Mouse (Mus musculus): ENCODE data around the gene Wdfy2. TPM values are rescaled to one million over a fixed set of nuclear protein-coding genes. Genes with fewer than 3 reads are reported as not detected.

The Wdfy2 gene
- polyA plus RNA-seq, 1 experiment from 2014 or later: 8.4 TPM

DNA sequence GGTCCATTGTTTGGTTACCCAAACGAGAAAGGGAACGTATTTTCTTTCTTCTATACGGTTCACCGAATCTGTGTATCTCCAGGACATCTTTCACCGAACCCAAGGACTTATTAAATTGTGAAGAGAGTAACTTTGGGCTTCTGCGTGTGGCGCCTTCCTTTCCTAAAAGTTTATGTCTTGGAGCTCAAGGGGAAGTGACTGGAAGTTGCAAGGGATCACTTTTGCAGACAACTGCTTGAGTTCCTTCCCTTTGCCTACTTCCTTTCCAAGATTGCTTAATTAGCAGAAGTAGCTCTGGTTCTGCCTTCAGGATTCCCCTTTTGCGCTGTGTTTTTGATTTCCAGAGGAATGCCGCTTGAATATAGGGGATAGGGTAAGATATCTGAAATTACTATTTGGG lies 858 bp downstream of the Wdfy2 start:
- no peak for ATAC-seq
- H3K9me3 ChIP-seq (replicated peaks; ENCODE audit: control insufficient read depth, low read length, poor library complexity, severe bottlenecking): no peaks in the 10 kb centered on the region
- no peaks in the 10 kb centered on the region for H3K27me3 ChIP-seq (ENCODE audit: control insufficient read depth, insufficient read depth, low read depth, low read length)
- no peak overlapping the region; the same call in 1 of the 2 replicates for H3K27ac ChIP-seq (ENCODE audit: low read length)
- peak overlapping the region; percentile 65 for H3K4me2 ChIP-seq (ENCODE audit: low read length)
- peak overlapping the region; percentile 65 for H3K4me3 ChIP-seq (ENCODE audit: low read depth, low read length)
- peak overlapping the region; percentile 78 for H3K9ac ChIP-seq (ENCODE audit: low read depth, low read length)
- 12% methylated on average over 9 of the region's 9 CpGs for WGBS
- H3K36me3 ChIP-seq (ENCODE audit: control insufficient read depth, insufficient read depth, low read length): no peaks in the 10 kb centered on the region
- H3K4me1 ChIP-seq (ENCODE audit: control insufficient read depth, insufficient read depth, low read length): peaks cover 21% of the 10 kb centered on the region

DNA sequence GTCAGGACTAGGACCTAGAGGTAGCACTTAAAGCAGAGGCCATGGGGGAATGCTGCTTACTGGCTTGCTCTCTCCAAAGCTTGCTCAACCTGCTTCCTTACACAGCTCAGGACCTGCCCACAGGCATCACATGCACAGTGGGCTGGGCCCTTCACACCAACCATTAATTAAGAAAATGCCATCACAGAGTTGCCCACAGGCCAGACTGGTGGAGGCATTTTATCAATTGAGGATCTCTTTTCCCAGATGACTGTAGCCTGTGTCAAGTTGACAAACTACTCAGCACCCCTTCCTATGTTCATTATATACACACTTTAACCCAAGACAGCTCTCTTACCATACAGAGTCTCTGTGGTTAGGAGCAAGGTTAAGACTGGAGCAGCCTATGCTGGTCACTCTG lies 4.2 kb downstream of the Wdfy2 start:
- no peaks in the 10 kb centered on the region for H3K27me3 ChIP-seq (ENCODE audit: control insufficient read depth, insufficient read depth, low read depth, low read length)
- H3K4me2 ChIP-seq (ENCODE audit: low read length): no peak overlapping the region
- no peak overlapping the region for H3K9ac ChIP-seq (ENCODE audit: low read depth, low read length)
- ATAC-seq: no peak
- H3K27ac ChIP-seq (ENCODE audit: low read length): no peak overlapping the region
- H3K4me1 ChIP-seq (ENCODE audit: control insufficient read depth, insufficient read depth, low read length): peaks cover 21% of the 10 kb centered on the region
- H3K9me3 ChIP-seq (replicated peaks; ENCODE audit: control insufficient read depth, low read length, poor library complexity, severe bottlenecking): no peaks in the 10 kb centered on the region
- no peak overlapping the region for H3K4me3 ChIP-seq (ENCODE audit: low read depth, low read length)
- H3K36me3 ChIP-seq (ENCODE audit: control insufficient read depth, insufficient read depth, low read length): no peaks in the 10 kb centered on the region

DNA sequence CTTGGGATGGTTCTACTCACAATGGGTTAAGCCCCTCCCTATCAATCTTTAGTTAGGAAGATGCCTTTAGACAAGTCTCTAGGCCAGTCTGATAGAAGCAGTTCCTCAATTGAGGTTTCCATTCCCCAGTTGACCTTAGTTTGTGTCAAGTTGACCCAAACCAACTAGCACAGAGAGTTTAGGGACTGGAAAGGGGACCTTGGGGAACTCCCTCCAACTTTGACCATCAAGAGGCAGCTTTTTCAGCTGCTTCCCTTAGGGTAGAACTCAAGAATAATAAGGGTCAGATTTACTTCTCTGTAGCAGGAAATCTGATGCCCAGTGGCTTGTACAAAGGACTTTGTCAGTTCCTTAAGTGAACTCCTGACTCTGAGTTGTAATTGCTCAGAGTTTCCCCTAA lies 5.0 kb downstream of the Wdfy2 start:
- no peak overlapping the region for H3K4me3 ChIP-seq (ENCODE audit: low read depth, low read length)
- no peaks in the 10 kb centered on the region for H3K36me3 ChIP-seq (ENCODE audit: control insufficient read depth, insufficient read depth, low read length)
- no peak overlapping the region for H3K9ac ChIP-seq (ENCODE audit: low read depth, low read length)
- H3K4me1 ChIP-seq (ENCODE audit: control insufficient read depth, insufficient read depth, low read length): peaks cover 21% of the 10 kb centered on the region
- no peak overlapping the region for H3K27ac ChIP-seq (ENCODE audit: low read length)
- no peaks in the 10 kb centered on the region for H3K27me3 ChIP-seq (ENCODE audit: control insufficient read depth, insufficient read depth, low read depth, low read length)
- H3K9me3 ChIP-seq (replicated peaks; ENCODE audit: control insufficient read depth, low read length, poor library complexity, severe bottlenecking): no peaks in the 10 kb centered on the region
- no peak overlapping the region for H3K4me2 ChIP-seq (ENCODE audit: low read length)
- no peak for ATAC-seq

DNA sequence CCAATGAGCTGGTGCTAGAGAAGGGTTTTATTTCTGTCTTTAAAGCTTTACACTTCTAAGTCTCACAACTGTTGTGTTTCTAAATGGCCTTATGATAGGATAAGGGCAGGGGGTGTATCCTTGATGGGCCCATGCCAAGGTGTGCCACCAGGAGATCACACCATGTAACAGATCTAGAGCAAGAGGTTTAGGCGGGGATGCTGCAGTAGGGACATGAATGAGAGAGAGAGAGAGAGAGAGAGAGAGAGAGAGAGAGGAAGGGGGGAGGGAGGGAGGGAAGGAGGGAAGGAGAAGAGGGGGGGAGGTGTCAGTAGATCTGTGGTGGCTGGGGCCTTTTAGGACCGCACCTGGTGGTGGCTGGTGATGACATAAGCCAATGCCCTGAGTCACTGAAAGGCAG lies 5.5 kb downstream of the Wdfy2 start:
- H3K4me3 ChIP-seq (ENCODE audit: low read depth, low read length): no peak overlapping the region
- no peaks in the 10 kb centered on the region for H3K36me3 ChIP-seq (ENCODE audit: control insufficient read depth, insufficient read depth, low read length)
- no peak for ATAC-seq
- H3K4me1 ChIP-seq (ENCODE audit: control insufficient read depth, insufficient read depth, low read length): peaks cover 21% of the 10 kb centered on the region
- WGBS: 71% methylated on average over 2 of the region's 2 CpGs
- H3K27me3 ChIP-seq (ENCODE audit: control insufficient read depth, insufficient read depth, low read depth, low read length): no peaks in the 10 kb centered on the region
- no peak overlapping the region for H3K4me2 ChIP-seq (ENCODE audit: low read length)
- no peak overlapping the region for H3K9ac ChIP-seq (ENCODE audit: low read depth, low read length)
- no peak overlapping the region for H3K27ac ChIP-seq (ENCODE audit: low read length)
- H3K9me3 ChIP-seq (replicated peaks; ENCODE audit: control insufficient read depth, low read length, poor library complexity, severe bottlenecking): no peaks in the 10 kb centered on the region

DNA sequence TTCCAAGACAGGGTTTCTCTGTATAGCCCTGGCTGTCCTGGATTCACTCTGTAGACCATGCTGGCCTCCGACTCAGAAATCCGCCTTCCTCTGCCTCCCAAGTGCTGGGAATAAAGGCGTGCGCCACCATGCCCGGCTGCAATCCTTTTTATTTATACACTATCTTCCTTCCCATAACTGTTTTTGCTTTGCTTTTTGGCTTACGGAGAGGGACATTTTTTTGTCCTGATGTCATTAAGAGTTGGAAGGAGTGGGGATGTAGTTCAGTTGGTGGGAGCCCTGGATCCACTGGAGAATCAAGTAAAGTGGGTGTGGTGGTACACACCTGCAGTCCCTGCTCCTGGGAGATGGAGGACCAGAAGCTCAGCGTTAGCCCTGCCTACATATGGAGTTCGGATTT lies 6.7 kb downstream of the Wdfy2 start:
- Histone ChIP-seq H3K9ac (ENCODE audit: low read depth, low read length) (no peak overlapping the region), H3K4me2 (ENCODE audit: low read length) (no peak overlapping the region), H3K36me3 (ENCODE audit: control insufficient read depth, insufficient read depth, low read length) (no peaks in the 10 kb centered on the region), H3K4me1 (ENCODE audit: control insufficient read depth, insufficient read depth, low read length) (peaks cover 11% of the 10 kb centered on the region), H3K9me3 (replicated peaks; ENCODE audit: control insufficient read depth, low read length, poor library complexity, severe bottlenecking) (no peaks in the 10 kb centered on the region; the same call in 1 of the 2 replicates), H3K4me3 (ENCODE audit: low read depth, low read length) (no peak overlapping the region), H3K27ac (ENCODE audit: low read length) (no peak overlapping the region), H3K27me3 (ENCODE audit: control insufficient read depth, insufficient read depth, low read depth, low read length) (no peaks in the 10 kb centered on the region)
- WGBS: 79% methylated on average over 8 of the region's 8 CpGs
- ATAC-seq: no peak

DNA sequence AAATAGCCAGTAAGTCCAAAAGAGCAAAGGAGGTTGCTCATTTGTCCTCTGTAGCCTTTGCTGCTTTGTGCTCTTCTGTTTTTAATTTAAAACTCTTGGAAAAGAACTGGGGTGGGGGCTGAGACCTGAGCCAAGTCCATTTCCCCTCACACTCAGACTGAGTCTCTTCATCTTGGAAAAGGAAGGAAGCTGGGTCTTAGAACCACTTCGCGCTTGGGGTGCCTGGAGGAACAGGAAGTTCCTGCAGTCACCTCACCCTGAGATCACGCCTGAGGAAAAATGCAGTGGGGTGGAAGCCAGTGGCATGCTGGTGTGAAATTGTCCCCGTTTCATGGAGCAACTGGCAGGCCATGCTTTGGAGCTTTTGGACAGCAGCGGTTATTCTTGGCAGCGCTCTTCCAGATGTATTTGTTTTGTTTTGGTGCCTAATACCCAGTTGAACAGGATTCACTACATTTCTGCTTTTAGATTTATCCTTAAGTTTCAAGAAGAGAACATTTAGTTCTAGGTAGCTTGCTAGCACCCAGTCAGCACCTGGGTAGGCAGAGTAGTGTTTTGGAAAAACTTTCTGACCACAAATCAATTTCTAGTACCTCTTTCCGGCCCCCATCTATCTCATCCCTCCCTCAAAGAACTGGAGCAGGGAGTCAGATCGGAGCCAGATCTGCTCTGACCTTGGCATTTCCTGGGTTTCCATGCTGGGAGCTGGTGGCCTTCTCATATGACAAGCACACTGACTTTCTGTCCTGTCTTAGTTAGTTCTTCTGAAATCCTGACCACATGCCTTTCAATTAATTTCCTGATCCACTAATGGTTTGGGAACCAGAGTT lies 7.7 kb downstream of the Wdfy2 start:
- ATAC-seq: no peak

DNA sequence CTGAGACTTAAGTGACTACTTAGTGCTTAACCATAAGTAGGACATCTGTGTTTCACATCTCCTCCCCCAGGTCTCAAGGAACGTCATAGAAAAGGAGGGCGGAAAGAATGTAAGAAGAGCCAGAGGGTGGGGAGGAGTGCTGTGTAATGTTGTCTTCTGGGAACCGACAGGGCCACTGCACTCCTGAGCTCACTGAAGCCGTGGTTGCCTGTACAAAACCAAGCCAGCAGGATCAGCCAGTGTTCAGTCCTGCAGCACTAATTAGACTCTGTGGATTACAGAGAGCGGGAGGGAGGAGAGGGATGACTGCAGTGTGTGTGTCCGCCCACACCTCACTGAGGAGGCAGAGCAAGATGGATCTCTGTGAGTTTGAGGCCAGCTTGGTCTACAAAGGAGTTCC lies 13.5 kb downstream of the Wdfy2 start:
- no peak overlapping the region for H3K9ac ChIP-seq (ENCODE audit: low read depth, low read length)
- H3K27ac ChIP-seq (ENCODE audit: low read length): no peak overlapping the region; the same call in 1 of the 2 replicates
- no peak overlapping the region for H3K4me2 ChIP-seq (ENCODE audit: low read length)
- no peaks in the 10 kb centered on the region for H3K36me3 ChIP-seq (ENCODE audit: control insufficient read depth, insufficient read depth, low read length)
- no peaks in the 10 kb centered on the region for H3K27me3 ChIP-seq (ENCODE audit: control insufficient read depth, insufficient read depth, low read depth, low read length)
- H3K4me1 ChIP-seq (ENCODE audit: control insufficient read depth, insufficient read depth, low read length): peaks cover 11% of the 10 kb centered on the region
- no peak overlapping the region for H3K4me3 ChIP-seq (ENCODE audit: low read depth, low read length)
- H3K9me3 ChIP-seq (replicated peaks; ENCODE audit: control insufficient read depth, low read length, poor library complexity, severe bottlenecking): no peaks in the 10 kb centered on the region; the same call in 1 of the 2 replicates
- WGBS: 30% methylated on average over 6 of the region's 6 CpGs
- peak; percentile 58; the same call in 1 of the 2 replicates for ATAC-seq

More for the DNA sequence above, 7.7 kb downstream of the Wdfy2 start:
- Histone ChIP-seq H3K9me3 (replicated peaks; ENCODE audit: control insufficient read depth, low read length, poor library complexity, severe bottlenecking) (no peaks in the 10 kb centered on the region; the same call in 1 of the 2 replicates), H3K4me1 (ENCODE audit: control insufficient read depth, insufficient read depth, low read length) (peaks cover 1% of the 10 kb centered on the region; the same call in 1 of the 2 replicates), H3K27me3 (ENCODE audit: control insufficient read depth, insufficient read depth, low read depth, low read length) (no peaks in the 10 kb centered on the region), H3K4me3 (ENCODE audit: low read depth, low read length) (no peak overlapping the region), H3K27ac (ENCODE audit: low read length) (no peak overlapping the region), H3K4me2 (ENCODE audit: low read length) (no peak overlapping the region), H3K9ac (ENCODE audit: low read depth, low read length) (no peak overlapping the region), H3K36me3 (ENCODE audit: control insufficient read depth, insufficient read depth, low read length) (no peaks in the 10 kb centered on the region)
- 83% methylated on average over 8 of the region's 8 CpGs for WGBS

DNA sequence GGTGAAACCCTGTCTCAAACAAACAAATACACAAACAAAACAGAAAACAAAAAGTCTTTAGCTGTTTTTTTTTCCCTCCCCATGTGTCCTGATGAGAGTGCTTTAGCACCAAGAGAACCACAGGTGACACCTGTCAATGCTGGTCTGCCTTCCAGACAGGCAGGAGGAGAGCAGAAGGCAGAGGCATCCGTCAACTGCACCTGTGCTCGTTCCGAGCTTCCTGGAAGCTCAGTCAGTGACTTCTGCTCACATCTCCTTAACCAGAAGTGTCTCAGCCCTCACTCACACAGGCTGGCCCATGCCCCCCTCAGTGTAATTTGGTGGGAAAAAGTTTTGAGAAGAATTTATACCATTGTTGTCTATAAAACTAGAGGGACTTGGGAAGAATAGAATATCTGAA lies 15.4 kb downstream of the Wdfy2 start:
- ATAC-seq: no peak
- Histone ChIP-seq H3K4me1 (ENCODE audit: control insufficient read depth, insufficient read depth, low read length) (peaks cover 12% of the 10 kb centered on the region), H3K27ac (ENCODE audit: low read length) (no peak overlapping the region), H3K4me2 (ENCODE audit: low read length) (no peak overlapping the region), H3K9me3 (replicated peaks; ENCODE audit: control insufficient read depth, low read length, poor library complexity, severe bottlenecking) (no peaks in the 10 kb centered on the region; the same call in 1 of the 2 replicates), H3K36me3 (ENCODE audit: control insufficient read depth, insufficient read depth, low read length) (no peaks in the 10 kb centered on the region), H3K9ac (ENCODE audit: low read depth, low read length) (no peak overlapping the region), H3K27me3 (ENCODE audit: control insufficient read depth, insufficient read depth, low read depth, low read length) (no peaks in the 10 kb centered on the region), H3K4me3 (ENCODE audit: low read depth, low read length) (no peak overlapping the region)
- 78% methylated on average over 3 of the region's 3 CpGs for WGBS

DNA sequence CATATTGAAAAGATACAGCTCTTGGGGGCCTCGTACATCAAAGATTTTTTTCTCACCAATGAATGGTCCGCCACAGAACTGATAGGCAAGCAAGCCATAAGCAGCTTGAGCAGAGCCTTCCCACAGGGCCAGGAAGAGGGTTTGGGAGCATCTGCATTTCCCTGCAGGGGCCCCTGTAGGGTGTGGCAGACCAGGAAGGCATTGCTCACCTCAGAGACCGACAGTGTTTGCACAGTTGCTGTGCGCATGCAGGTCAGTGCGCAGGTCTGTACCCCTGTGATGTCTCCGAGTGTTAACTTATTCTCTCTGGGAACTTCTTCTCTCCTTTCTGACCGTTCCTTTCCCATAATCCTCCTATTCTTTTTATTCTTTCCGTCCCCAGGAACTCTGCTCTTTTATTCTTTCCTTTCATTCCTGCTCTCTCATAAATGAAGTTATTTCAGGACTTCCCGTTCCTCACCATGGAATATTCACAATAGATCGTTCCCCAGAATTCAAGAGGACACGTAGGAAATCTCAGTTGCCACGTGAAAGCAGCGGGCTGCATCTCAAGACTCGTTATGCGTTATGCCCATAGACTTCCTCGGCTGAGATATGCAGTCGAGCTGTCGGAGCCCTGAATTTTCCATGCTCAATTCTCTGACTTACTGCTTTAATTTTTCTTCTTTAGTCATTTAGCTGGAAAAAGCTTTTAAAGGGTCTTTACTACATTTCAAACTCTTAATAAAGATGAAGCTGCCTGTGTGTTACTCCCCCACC lies 17.8 kb downstream of the Wdfy2 start:
- 38% methylated on average over 18 of the region's 18 CpGs for WGBS
- Histone ChIP-seq H3K9me3 (replicated peaks; ENCODE audit: control insufficient read depth, low read length, poor library complexity, severe bottlenecking) (no peaks in the 10 kb centered on the region), H3K36me3 (ENCODE audit: control insufficient read depth, insufficient read depth, low read length) (no peaks in the 10 kb centered on the region), H3K9ac (ENCODE audit: low read depth, low read length) (no peak overlapping the region), H3K4me3 (ENCODE audit: low read depth, low read length) (peak overlapping the region; percentile 12; the same call in 1 of the 2 replicates), H3K27ac (ENCODE audit: low read length) (no peak overlapping the region; the same call in 1 of the 2 replicates), H3K4me2 (ENCODE audit: low read length) (peak overlapping the region; percentile 43), H3K4me1 (ENCODE audit: control insufficient read depth, insufficient read depth, low read length) (peaks cover 12% of the 10 kb centered on the region), H3K27me3 (ENCODE audit: control insufficient read depth, insufficient read depth, low read depth, low read length) (no peaks in the 10 kb centered on the region)
- ATAC-seq: no peak

All from midbrain, embryonic 16.5 days (tissue).